Mouse (Mus musculus) liver, postnatal 0 days (tissue): ENCODE results near the gene Arhgef38. TPM values are rescaled to one million over a fixed set of nuclear protein-coding genes. Genes with fewer than 3 reads are reported as not detected.

ENCODE experiments used
- ATAC-seq: fragments of 200-750 bp; cut with Nextera tagmentation; 2 replicates; pipeline ENCODE4 v1.8.0; 2017; ENCODE audit warnings: mild to moderate bottlenecking, moderate library complexity
- DNase-seq: peaks from one replicate; pipeline ENCODE4 v3.0.0-alpha.2; 2016
- H3K27ac ChIP-seq: fragments of 300-500 bp; sonication (generic); 2 replicates; pipeline ENCODE4 v1.5.1; 2014; ENCODE audit warnings: antibody characterized with exemption, moderate library complexity, mild to moderate bottlenecking, low read depth
- H3K27me3 ChIP-seq: fragments of 300-500 bp; sonication (generic); 2 replicates; pipeline ENCODE4 v1.6.1; 2014; ENCODE audit warnings: low read length, control low read depth, mixed read lengths; ENCODE audit not compliant: insufficient read depth
- H3K36me3 ChIP-seq: fragments of 300-500 bp; sonication (generic); replicated peaks from 2 replicates; pipeline ENCODE4 v1.6.1; 2014; ENCODE audit warnings: mild to moderate bottlenecking, control low read depth, low read length, moderate library complexity, mixed read lengths; ENCODE audit not compliant: insufficient read depth
- H3K4me1 ChIP-seq: fragments of 300-500 bp; sonication (generic); 2 replicates; pipeline ENCODE4 v1.6.1; 2014; ENCODE audit warnings: antibody characterized with exemption, mild to moderate bottlenecking, control low read depth; ENCODE audit not compliant: insufficient read depth
- H3K4me2 ChIP-seq: fragments of 300-500 bp; sonication (generic); 2 replicates; pipeline ENCODE4 v1.6.1; 2014; ENCODE audit warnings: low read depth, mild to moderate bottlenecking, low read length, moderate library complexity, mixed read lengths
- H3K4me3 ChIP-seq: fragments of 300-500 bp; sonication (generic); 2 replicates; pipeline ENCODE4 v1.5.1; 2014; ENCODE audit warnings: low read depth, low read length
- H3K9ac ChIP-seq: fragments of 300-500 bp; sonication (generic); replicated peaks from 2 replicates; pipeline ENCODE4 v1.6.1; 2014; ENCODE audit warnings: mild to moderate bottlenecking, moderate library complexity
- H3K9me3 ChIP-seq: fragments of 300-500 bp; sonication (generic); 2 replicates; pipeline ENCODE4 v1.6.1; 2016; ENCODE audit warnings: mild to moderate bottlenecking, control low read depth, low read length, mixed read lengths
- CTCF ChIP-seq: sonication (generic); IDR thresholded peaks from 2 replicates; pipeline ENCODE4 v1.5.1; 2016; ENCODE audit warnings: antibody characterized with exemption, low read depth
- EP300 ChIP-seq: IDR thresholded peaks from 2 replicates; pipeline ENCODE4 v1.6.1; 2016; ENCODE audit warnings: antibody characterized with exemption, low read depth, mild to moderate bottlenecking
- WGBS: fragments of 180-500 bp; shearing (Covaris S2); extraction: QIAGEN DNeasy Blood & Tissue Kit; methylation state at CpG from one replicate; pipeline ENCODE4 v1.1.7; 2014; ENCODE audit not compliant: insufficient replicate concordance; 5-methylcytosine and 5-hydroxymethylcytosine counted together
- polyA plus RNA-seq: library from polyadenylated mRNA; unstranded; fragments of >200 nt; fragmentation: Nextera tagmentation; extraction: Ambion mirVana; gene quantifications from 2 replicates; pipeline ENCODE4 v1.2.1, GENCODE M21; 2015

Gene Arhgef38
- polyA plus RNA-seq, 1 experiment from 2014 or later = 0.04 TPM

GRCm38 (mm10) chr3:133158260-133158659, 76.5 kb downstream of the Arhgef38 start:
- H3K36me3 ChIP-seq = no peaks in the 10 kb centered on the region
- no peak overlapping the region for H3K9ac ChIP-seq
- no peak overlapping the region for H3K4me3 ChIP-seq
- H3K4me1 ChIP-seq = no peaks in the 10 kb centered on the region
- H3K9me3 ChIP-seq = no peaks in the 10 kb centered on the region
- DNase-seq (no peak), ATAC-seq (no peak)
- H3K4me2 ChIP-seq = no peak overlapping the region
- no peaks in the 10 kb centered on the region for H3K27me3 ChIP-seq
- 73% methylated on average over 5 of the region's 5 CpGs for WGBS
- TF ChIP-seq EP300 (no peak), CTCF (no peak)
- no peak overlapping the region for H3K27ac ChIP-seq

GRCm38 (mm10) chr3:133154683-133155082, 80.1 kb downstream of the Arhgef38 start:
- Histone ChIP-seq H3K36me3 (no peaks in the 10 kb centered on the region), H3K4me2 (no peak overlapping the region), H3K9me3 (no peaks in the 10 kb centered on the region), H3K9ac (no peak overlapping the region), H3K27ac (no peak overlapping the region), H3K4me3 (no peak overlapping the region), H3K4me1 (no peaks in the 10 kb centered on the region), H3K27me3 (no peaks in the 10 kb centered on the region)
- WGBS = 77% methylated on average over 8 of the region's 8 CpGs
- ATAC-seq (no peak), DNase-seq (no peak)
- TF ChIP-seq EP300 = no peak
- no peak for TF ChIP-seq CTCF

- no peak overlapping the region for H3K9ac ChIP-seq
- 59% methylated on average over 6 of the region's 6 CpGs for WGBS
- H3K36me3 ChIP-seq = no peaks in the 10 kb centered on the region
- H3K27ac ChIP-seq = no peak overlapping the region
- no peak for DNase-seq
- ATAC-seq = no peak
- H3K4me3 ChIP-seq = no peak overlapping the region
- H3K4me1 ChIP-seq = no peaks in the 10 kb centered on the region
- no peak overlapping the region for H3K4me2 ChIP-seq
- H3K9me3 ChIP-seq = no peaks in the 10 kb centered on the region
- no peaks in the 10 kb centered on the region for H3K27me3 ChIP-seq
- TF ChIP-seq EP300 (no peak), CTCF (no peak)
These were observed 81.1 kb downstream of the Arhgef38 start for GRCm38 (mm10) chr3:133153629-133154028.

- TF ChIP-seq EP300 = no peak
- TF ChIP-seq CTCF = no peak
- Histone ChIP-seq H3K27me3 (no peaks in the 10 kb centered on the region), H3K27ac (no peak overlapping the region), H3K9ac (no peak overlapping the region), H3K36me3 (no peaks in the 10 kb centered on the region), H3K4me2 (no peak overlapping the region), H3K9me3 (no peaks in the 10 kb centered on the region), H3K4me3 (no peak overlapping the region), H3K4me1 (no peaks in the 10 kb centered on the region)
- WGBS = 47% methylated on average over 1 of the region's 1 CpGs
- no peak for ATAC-seq
- no peak for DNase-seq
These were observed 81.9 kb downstream of the Arhgef38 start for GRCm38 (mm10) chr3:133152831-133153230.

- WGBS = 64% methylated on average over 6 of the region's 6 CpGs
- DNase-seq = no peak
These were observed 83.1 kb downstream of the Arhgef38 start for GRCm38 (mm10) chr3:133151629-133152028.

GRCm38 (mm10) chr3:133144511-133145147, 90.1 kb downstream of the Arhgef38 start:
- Histone ChIP-seq H3K4me1 (no peaks in the 10 kb centered on the region), H3K9me3 (no peaks in the 10 kb centered on the region), H3K27me3 (no peaks in the 10 kb centered on the region), H3K9ac (no peak overlapping the region), H3K36me3 (no peaks in the 10 kb centered on the region), H3K4me2 (no peak overlapping the region), H3K4me3 (no peak overlapping the region), H3K27ac (no peak overlapping the region)
- 77% methylated on average over 6 of the region's 6 CpGs for WGBS
- TF ChIP-seq CTCF = no peak
- TF ChIP-seq EP300 = no peak
- no peak for ATAC-seq
- no peak for DNase-seq

More at GRCm38 (mm10) chr3:133151629-133152028, 83.1 kb downstream of the Arhgef38 start:
- Histone ChIP-seq H3K27me3 (no peaks in the 10 kb centered on the region), H3K9ac (no peak overlapping the region), H3K27ac (no peak overlapping the region), H3K4me2 (no peak overlapping the region), H3K36me3 (no peaks in the 10 kb centered on the region), H3K4me3 (no peak overlapping the region), H3K4me1 (no peaks in the 10 kb centered on the region), H3K9me3 (no peaks in the 10 kb centered on the region)
- TF ChIP-seq EP300 (no peak), CTCF (no peak)
- ATAC-seq = no peak
